Mouse (Mus musculus): Measurements from ENCODE around the gene Gm21976.

Gm21976 gene

GRCm38 (mm10) chr13:98354871-98355558, 75.3 kb downstream of the Gm21976 start:
- peak; percentile 11 for DNase-seq (ENCODE audit: low spot score)

GRCm38 (mm10) chr13:98355559-98356111, 75.9 kb downstream of the Gm21976 start:
- DNase-seq (ENCODE audit: low spot score) = peak; percentile 6

GRCm38 (mm10) chr13:98356176-98356972, 76.7 kb downstream of the Gm21976 start:
- DNase-seq (ENCODE audit: low spot score) = no peak

All from urinary bladder, postnatal 25 days (tissue).